Mouse (Mus musculus) forebrain, embryonic 13.5 days (tissue): ENCODE data around the gene Iqch. TPM values are rescaled to one million over a fixed set of nuclear protein-coding genes. Genes with fewer than 3 reads are reported as not detected.

Experiments
- ATAC-seq: fragments of 200-750 bp; cut with Nextera tagmentation; 2 replicates; pipeline ENCODE4 v1.8.0; 2017
- H3K27ac ChIP-seq: fragments of 300-500 bp; sonication (generic); 2 replicates; pipeline ENCODE4 v1.5.1; 2015; ENCODE audit warnings: inconsistent platforms, mild to moderate bottlenecking, moderate library complexity
- H3K27me3 ChIP-seq: fragments of 300-500 bp; sonication (generic); 2 replicates; pipeline ENCODE4 v1.6.1; 2015; ENCODE audit warnings: mild to moderate bottlenecking, inconsistent platforms
- H3K36me3 ChIP-seq: fragments of 300-500 bp; sonication (generic); 2 replicates; pipeline ENCODE4 v1.6.1; 2015; ENCODE audit warnings: mild to moderate bottlenecking, inconsistent platforms; ENCODE audit not compliant: poor library complexity, severe bottlenecking
- H3K4me1 ChIP-seq: fragments of 300-500 bp; sonication (generic); 2 replicates; pipeline ENCODE4 v1.6.1; 2015; ENCODE audit warnings: inconsistent platforms
- H3K4me2 ChIP-seq: fragments of 300-500 bp; sonication (generic); 2 replicates; pipeline ENCODE4 v1.6.1; 2015; ENCODE audit warnings: inconsistent platforms, mild to moderate bottlenecking, moderate library complexity
- H3K4me3 ChIP-seq: fragments of 300-500 bp; sonication (generic); 2 replicates; pipeline ENCODE4 v1.5.1; 2015; ENCODE audit warnings: mild to moderate bottlenecking, inconsistent platforms
- H3K9ac ChIP-seq: fragments of 300-500 bp; sonication (generic); 2 replicates; pipeline ENCODE4 v1.6.1; 2015; ENCODE audit warnings: mild to moderate bottlenecking, inconsistent platforms
- H3K9me3 ChIP-seq: fragments of 300-500 bp; sonication (generic); replicated peaks from 2 replicates; pipeline ENCODE4 v1.6.1; 2016; ENCODE audit warnings: inconsistent platforms
- WGBS: fragments of 180-500 bp; shearing (Covaris S2); methylation state at CpG from one replicate; pipeline ENCODE4 v1.1.7; 2015; 5-methylcytosine and 5-hydroxymethylcytosine counted together
- polyA plus RNA-seq: library from polyadenylated mRNA; unstranded; fragments of >200 nt; fragmentation: Nextera tagmentation; extraction: Ambion mirVana; gene quantifications from 2 replicates; pipeline ENCODE4 v1.2.1, GENCODE M21; 2015

Gene Iqch
- polyA plus RNA-seq, 1 experiment from 2014 or later = 0.06 TPM

DNA sequence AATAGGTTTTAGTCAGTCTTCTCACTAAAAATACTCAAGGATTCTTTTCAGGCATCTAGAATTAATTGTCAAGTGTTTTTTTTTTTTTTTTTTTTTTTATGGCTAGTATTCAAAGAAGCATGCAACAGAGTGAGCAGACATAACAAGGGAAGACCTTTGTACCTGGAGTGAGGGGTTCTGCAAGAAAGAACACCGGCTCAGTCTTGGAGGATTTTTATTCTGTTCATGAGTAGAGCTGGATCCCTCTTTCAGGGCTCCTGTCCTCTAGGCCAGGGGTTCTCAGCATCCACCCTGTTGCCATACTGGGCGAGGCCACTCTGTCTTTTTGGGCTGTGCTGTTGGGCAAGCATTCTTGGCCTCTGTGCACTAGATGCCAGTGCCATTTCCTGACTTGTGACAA, 7.5 kb upstream of the Iqch start:
- Histone ChIP-seq H3K27me3 (no peaks in the 10 kb centered on the region), H3K4me3 (no peak overlapping the region), H3K9me3 (no peaks in the 10 kb centered on the region), H3K36me3 (no peaks in the 10 kb centered on the region), H3K9ac (no peak overlapping the region), H3K4me1 (peaks cover 23% of the 10 kb centered on the region), H3K4me2 (no peak overlapping the region), H3K27ac (no peak overlapping the region)
- WGBS = 90% methylated on average over 2 of the region's 2 CpGs
- ATAC-seq = no peak

DNA sequence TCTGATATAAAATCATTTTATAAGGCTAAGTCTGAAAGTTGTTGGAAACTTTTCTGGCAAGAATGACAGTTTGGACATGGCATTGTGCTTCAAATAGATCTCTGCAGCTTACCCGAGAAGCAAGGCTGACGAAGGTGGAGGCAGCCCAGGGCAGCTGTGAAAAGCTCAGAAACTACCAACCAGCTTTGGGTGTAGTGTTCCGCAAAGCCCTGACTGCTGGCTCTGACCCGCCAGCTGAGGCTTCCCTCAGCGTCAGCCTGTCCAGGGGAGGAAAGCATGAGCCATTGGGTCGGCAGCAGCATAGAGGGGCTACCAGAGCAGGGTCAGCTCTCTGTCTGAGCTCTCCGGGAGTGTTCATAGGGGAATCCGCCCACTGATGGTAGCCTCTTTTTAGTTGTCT, 7.0 kb upstream of the Iqch start:
- no peaks in the 10 kb centered on the region for H3K36me3 ChIP-seq
- H3K4me2 ChIP-seq = no peak overlapping the region
- H3K9me3 ChIP-seq = no peaks in the 10 kb centered on the region
- peaks cover 24% of the 10 kb centered on the region for H3K4me1 ChIP-seq
- 65% methylated on average over 8 of the region's 8 CpGs for WGBS
- no peaks in the 10 kb centered on the region for H3K27me3 ChIP-seq
- no peak for ATAC-seq
- H3K27ac ChIP-seq = no peak overlapping the region
- no peak overlapping the region for H3K4me3 ChIP-seq
- H3K9ac ChIP-seq = no peak overlapping the region

DNA sequence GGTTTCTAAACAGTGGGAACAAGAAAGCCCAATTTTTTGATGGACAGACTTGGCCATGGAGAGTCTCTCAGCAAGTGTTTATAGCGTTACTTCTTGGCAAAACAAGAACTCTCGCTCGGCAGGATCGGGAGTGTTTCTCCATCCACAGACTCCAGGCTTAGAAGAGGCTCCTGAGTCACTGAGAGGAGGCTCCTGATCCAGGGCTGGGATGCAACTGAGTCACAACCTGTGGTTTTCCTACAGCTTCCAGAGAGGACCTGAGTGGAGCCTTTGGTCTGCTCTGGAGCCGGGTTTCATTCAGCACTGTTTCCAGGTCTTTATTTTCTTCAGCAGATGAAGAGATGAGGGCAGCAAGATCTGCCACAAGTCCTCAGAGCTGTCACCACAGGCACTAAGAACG, 5.7 kb upstream of the Iqch start:
- WGBS = 66% methylated on average over 6 of the region's 6 CpGs
- no peak for ATAC-seq
- H3K9ac ChIP-seq = no peak overlapping the region
- no peak overlapping the region for H3K27ac ChIP-seq
- H3K36me3 ChIP-seq = no peaks in the 10 kb centered on the region
- no peak overlapping the region for H3K4me2 ChIP-seq
- H3K4me1 ChIP-seq = peaks cover 31% of the 10 kb centered on the region
- no peaks in the 10 kb centered on the region for H3K27me3 ChIP-seq
- H3K4me3 ChIP-seq = no peak overlapping the region
- no peaks in the 10 kb centered on the region for H3K9me3 ChIP-seq

DNA sequence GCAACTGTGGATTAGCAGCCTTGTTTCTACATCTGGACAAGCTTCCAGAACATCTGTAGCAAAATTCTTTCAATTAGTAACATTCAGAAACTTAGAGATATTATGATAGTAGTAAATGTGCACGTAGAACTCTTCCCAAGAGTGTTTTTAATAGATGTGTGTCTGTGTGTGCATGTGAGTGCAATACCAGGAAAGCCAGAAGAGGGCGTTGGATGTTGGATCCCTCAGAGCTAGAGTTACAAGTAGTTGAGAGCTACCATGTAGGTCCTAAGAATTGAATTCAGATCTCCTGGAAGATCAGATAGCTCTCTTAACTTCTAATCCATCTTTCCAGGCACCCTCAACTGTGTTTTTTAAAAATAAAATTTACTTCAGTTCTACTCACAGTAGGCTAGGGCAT, 4.3 kb upstream of the Iqch start:
- WGBS = 74% methylated on average over 2 of the region's 2 CpGs
- Histone ChIP-seq H3K4me3 (no peak overlapping the region), H3K4me1 (peaks cover 25% of the 10 kb centered on the region), H3K27me3 (no peaks in the 10 kb centered on the region), H3K9ac (no peak overlapping the region), H3K36me3 (no peaks in the 10 kb centered on the region), H3K27ac (no peak overlapping the region), H3K9me3 (no peaks in the 10 kb centered on the region), H3K4me2 (no peak overlapping the region)
- ATAC-seq = no peak

DNA sequence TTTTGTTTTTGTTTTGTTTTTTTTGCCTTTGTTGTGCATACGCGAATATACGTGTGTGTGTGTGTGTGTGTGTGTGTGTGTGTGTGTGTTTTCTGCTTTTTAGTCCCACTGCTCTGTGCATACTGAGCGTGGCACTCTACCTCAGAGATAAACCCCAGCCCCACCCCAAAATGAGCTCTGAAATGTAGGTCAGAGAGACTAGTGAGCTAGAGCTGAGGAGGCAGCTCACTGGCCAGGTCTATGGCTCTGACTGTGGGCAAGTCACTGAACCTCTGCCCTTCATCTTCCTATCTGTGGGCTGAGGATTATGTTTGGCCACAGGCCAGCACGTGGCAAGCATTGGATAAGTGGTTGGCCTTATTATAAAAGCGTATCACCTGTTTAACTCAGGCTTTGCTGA, 1.6 kb upstream of the Iqch start:
- H3K9ac ChIP-seq = no peak overlapping the region
- H3K27ac ChIP-seq = no peak overlapping the region
- H3K9me3 ChIP-seq = no peaks in the 10 kb centered on the region
- WGBS = 63% methylated on average over 6 of the region's 6 CpGs
- no peak overlapping the region for H3K4me3 ChIP-seq
- H3K4me1 ChIP-seq = peaks cover 15% of the 10 kb centered on the region
- peaks cover 5% of the 10 kb centered on the region; the same call in 1 of the 2 replicates for H3K27me3 ChIP-seq
- peak overlapping the region; percentile 71 for H3K4me2 ChIP-seq
- no peaks in the 10 kb centered on the region for H3K36me3 ChIP-seq
- ATAC-seq = no peak

DNA sequence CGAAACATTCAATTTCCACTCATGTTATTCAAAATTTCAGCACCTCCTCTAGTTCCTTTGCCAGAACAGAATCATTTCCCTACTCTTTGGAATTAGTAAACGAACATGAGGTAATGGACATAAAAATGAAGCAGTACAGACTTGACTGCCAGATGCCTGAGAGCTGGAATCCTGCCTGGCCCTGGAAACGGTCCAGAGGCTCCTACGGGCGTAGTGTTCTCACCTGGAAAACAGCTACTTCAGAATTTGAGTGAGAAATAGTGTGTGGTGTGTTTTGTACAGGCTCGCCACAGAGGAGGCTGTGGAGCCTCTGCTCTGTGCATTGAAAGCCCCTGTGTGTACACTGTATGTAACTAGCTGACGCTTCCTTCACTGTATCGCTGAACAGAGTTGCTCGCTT, 5.6 kb downstream of the Iqch start:
- peaks cover 8% of the 10 kb centered on the region; the same call in 1 of the 2 replicates for H3K4me1 ChIP-seq
- no peak overlapping the region for H3K4me2 ChIP-seq
- H3K9me3 ChIP-seq = no peaks in the 10 kb centered on the region
- no peak overlapping the region for H3K4me3 ChIP-seq
- no peak overlapping the region for H3K9ac ChIP-seq
- no peak overlapping the region for H3K27ac ChIP-seq
- no peak for ATAC-seq
- H3K27me3 ChIP-seq = peaks cover 5% of the 10 kb centered on the region; the same call in 1 of the 2 replicates
- no peaks in the 10 kb centered on the region for H3K36me3 ChIP-seq
- 72% methylated on average over 9 of the region's 9 CpGs for WGBS

DNA sequence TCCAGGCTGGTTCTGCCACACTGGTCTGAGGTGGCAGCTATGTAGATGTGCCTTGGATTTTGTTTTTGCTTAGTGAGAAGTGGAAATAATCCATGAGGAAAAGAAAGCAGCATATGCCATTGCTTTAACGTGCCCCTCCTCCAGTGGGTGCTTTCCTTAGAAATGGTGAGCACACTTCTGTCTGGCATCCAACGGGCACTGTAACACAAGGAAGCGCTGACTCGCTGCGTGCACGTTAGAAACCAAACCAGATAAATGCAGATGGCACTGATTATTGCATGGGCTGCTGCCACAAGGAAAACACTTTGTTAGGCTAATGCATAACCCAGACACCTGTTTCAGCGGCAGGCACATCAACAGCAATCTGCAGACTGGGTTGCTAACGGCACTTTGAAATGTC, 6.6 kb downstream of the Iqch start:
- H3K4me2 ChIP-seq = no peak overlapping the region
- no peak overlapping the region for H3K27ac ChIP-seq
- no peak for ATAC-seq
- 78% methylated on average over 8 of the region's 8 CpGs for WGBS
- no peak overlapping the region for H3K9ac ChIP-seq
- no peak overlapping the region for H3K4me3 ChIP-seq
- H3K9me3 ChIP-seq = no peaks in the 10 kb centered on the region
- H3K36me3 ChIP-seq = no peaks in the 10 kb centered on the region
- peaks cover 5% of the 10 kb centered on the region; the same call in 1 of the 2 replicates for H3K27me3 ChIP-seq
- peaks cover 8% of the 10 kb centered on the region; the same call in 1 of the 2 replicates for H3K4me1 ChIP-seq

DNA sequence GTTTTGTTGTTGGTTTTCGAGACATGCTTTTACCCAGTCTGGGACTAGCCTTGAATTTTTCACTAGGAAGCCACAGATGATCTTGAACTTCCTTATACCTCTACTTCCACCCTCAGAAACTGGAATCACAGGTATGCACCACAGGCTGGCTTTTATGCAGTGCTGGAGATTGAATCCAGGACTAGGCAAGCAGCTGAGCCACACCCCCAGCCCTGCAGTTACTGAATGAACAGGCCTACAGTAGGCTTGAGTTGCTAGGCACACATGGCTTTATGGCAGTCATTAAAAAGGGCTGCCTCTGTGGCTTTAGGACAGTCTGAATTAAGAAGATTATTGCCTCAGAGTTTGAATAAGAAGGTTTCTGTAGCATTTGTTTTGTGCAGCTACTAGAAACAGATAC, 7.3 kb downstream of the Iqch start:
- Histone ChIP-seq H3K4me2 (no peak overlapping the region), H3K36me3 (no peaks in the 10 kb centered on the region), H3K27ac (no peak overlapping the region), H3K9me3 (no peaks in the 10 kb centered on the region), H3K27me3 (peaks cover 2% of the 10 kb centered on the region; the same call in 1 of the 2 replicates), H3K4me1 (peaks cover 8% of the 10 kb centered on the region; the same call in 1 of the 2 replicates), H3K9ac (no peak overlapping the region), H3K4me3 (no peak overlapping the region)
- 81% methylated on average over 1 of the region's 1 CpGs for WGBS
- no peak for ATAC-seq

DNA sequence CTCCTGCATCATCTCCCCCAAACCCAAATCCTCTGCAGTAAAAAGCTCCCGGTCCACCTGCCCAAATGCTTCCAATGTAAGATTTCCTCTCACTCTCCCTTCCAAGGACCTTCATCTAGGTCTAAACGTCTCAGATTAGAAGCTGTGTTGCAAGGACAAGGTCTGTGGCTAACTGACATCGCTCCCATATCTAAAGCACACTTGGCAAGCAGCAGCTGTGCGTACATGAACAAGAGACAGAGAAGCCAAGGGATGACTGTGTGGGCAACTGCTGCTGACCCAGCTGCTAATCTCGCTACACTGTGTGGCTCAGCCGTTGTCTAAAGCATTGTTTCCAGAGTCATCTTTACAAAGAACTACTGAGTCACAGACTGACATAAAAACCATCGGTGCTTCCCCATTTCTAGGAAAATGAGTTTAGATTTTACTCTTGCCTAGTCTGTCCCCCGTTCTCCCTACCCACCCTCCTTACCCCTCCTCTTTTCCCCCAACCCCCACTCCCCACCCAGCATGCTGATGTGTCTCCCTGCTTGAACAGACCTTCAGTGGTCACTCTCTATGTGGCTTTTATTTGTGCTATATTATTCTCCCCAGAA, 10.5 kb downstream of the Iqch start:
- no peak overlapping the region for H3K9ac ChIP-seq
- ATAC-seq = no peak
- H3K4me3 ChIP-seq = no peak overlapping the region
- no peaks in the 10 kb centered on the region for H3K9me3 ChIP-seq
- H3K4me1 ChIP-seq = peaks cover 6% of the 10 kb centered on the region; the same call in 1 of the 2 replicates
- 92% methylated on average over 8 of the region's 8 CpGs for WGBS
- no peak overlapping the region for H3K4me2 ChIP-seq
- H3K27me3 ChIP-seq = no peaks in the 10 kb centered on the region
- H3K27ac ChIP-seq = no peak overlapping the region
- no peaks in the 10 kb centered on the region for H3K36me3 ChIP-seq

DNA sequence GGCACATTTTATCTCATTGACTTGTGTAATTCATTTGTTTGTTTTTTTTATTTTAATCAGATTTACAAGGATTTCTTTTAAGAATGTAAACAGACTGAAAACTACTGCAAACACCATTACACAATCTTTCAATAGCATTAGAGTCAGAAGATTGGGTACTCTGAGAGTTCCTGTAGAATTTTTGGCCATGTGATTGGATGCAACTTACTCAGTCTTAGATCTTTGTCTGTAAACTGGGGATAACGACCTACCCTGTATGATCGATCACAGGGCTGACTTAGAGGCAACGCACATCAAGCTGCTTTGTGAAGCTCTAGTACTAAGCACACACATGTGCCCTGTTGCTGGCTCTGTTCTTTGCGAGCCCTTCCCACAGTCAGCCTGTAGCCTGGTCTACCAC, 11.7 kb downstream of the Iqch start:
- no peaks in the 10 kb centered on the region for H3K4me1 ChIP-seq
- H3K4me2 ChIP-seq = no peak overlapping the region
- no peaks in the 10 kb centered on the region; the same call in 1 of the 2 replicates for H3K9me3 ChIP-seq
- WGBS = 85% methylated on average over 4 of the region's 4 CpGs
- no peak overlapping the region for H3K9ac ChIP-seq
- ATAC-seq = no peak
- no peak overlapping the region for H3K4me3 ChIP-seq
- H3K27ac ChIP-seq = no peak overlapping the region
- H3K27me3 ChIP-seq = no peaks in the 10 kb centered on the region
- no peaks in the 10 kb centered on the region for H3K36me3 ChIP-seq

DNA sequence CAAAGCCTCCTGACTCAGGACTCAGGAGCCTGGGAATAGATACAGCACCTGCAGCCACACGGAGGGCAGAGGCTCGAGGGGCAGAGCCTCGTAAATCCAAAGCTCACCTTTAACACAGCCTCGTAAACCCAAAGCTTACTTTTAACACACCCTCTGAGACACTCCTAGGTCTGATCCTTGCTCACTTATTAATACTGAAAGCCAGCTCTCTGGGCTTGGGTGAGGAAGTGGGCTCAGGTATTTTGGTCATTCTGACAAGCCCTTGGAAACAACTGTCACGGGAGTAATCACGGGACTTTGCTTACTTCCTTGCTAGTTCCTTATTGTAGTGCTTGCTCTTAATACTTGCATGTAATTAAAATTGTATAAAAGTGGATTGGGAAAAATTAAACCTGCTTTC, 13.1 kb downstream of the Iqch start:
- 80% methylated on average over 6 of the region's 6 CpGs for WGBS
- H3K36me3 ChIP-seq = no peaks in the 10 kb centered on the region
- H3K9ac ChIP-seq = no peak overlapping the region
- no peaks in the 10 kb centered on the region for H3K4me1 ChIP-seq
- ATAC-seq = no peak
- H3K27ac ChIP-seq = no peak overlapping the region
- no peaks in the 10 kb centered on the region for H3K27me3 ChIP-seq
- no peaks in the 10 kb centered on the region; the same call in 1 of the 2 replicates for H3K9me3 ChIP-seq
- no peak overlapping the region for H3K4me2 ChIP-seq
- H3K4me3 ChIP-seq = no peak overlapping the region

DNA sequence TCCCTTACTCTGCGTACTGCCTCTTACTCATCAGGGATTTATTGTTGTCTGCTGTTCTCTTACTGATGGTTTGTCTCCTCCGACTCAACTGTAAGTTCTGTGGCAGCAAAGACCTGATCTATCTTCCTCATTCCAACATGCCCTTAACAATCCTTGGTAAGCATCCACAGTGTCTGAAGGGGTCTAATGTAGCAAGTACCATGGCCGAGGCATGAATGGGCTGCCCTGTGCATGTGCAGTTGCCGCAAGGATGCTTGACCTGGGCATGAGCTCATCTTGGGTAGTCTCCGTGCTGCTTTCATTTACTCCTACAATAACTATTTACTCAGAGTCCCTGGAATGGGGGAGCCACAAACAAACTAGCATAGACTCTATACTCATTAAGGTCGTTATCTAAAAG, 17.0 kb downstream of the Iqch start:
- Histone ChIP-seq H3K4me3 (no peak overlapping the region), H3K4me2 (no peak overlapping the region), H3K9ac (no peak overlapping the region), H3K4me1 (no peaks in the 10 kb centered on the region), H3K27ac (no peak overlapping the region), H3K36me3 (no peaks in the 10 kb centered on the region), H3K9me3 (no peaks in the 10 kb centered on the region; the same call in 1 of the 2 replicates), H3K27me3 (no peaks in the 10 kb centered on the region)
- ATAC-seq = no peak
- WGBS = 92% methylated on average over 6 of the region's 6 CpGs

DNA sequence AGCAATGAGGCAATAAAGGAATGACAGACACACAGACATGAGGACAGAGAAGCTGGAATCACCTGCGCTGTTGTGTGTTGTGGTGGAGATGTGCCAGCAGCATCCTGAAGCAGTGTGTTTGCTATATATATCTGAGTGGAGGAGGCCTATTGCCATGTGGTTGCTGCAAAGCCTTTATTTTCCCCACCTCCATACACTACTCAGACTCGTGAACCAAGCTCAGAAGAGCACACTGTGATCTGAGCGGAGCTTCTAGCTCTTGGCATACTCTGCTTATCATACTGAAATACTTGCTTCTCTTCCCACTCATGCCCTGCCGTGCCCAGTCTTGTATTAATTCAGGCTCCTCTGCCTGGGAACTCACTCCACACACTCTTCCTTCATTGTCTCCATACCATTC, 20.5 kb downstream of the Iqch start:
- no peak overlapping the region for H3K4me2 ChIP-seq
- H3K4me1 ChIP-seq = no peaks in the 10 kb centered on the region
- H3K4me3 ChIP-seq = no peak overlapping the region

More for the DNA sequence above, 20.5 kb downstream of the Iqch start:
- no peaks in the 10 kb centered on the region for H3K36me3 ChIP-seq
- peaks cover 14% of the 10 kb centered on the region for H3K27me3 ChIP-seq
- no peak overlapping the region for H3K27ac ChIP-seq
- H3K9me3 ChIP-seq = no peaks in the 10 kb centered on the region; the same call in 1 of the 2 replicates
- H3K9ac ChIP-seq = no peak overlapping the region
- ATAC-seq = no peak
- 83% methylated on average over 4 of the region's 4 CpGs for WGBS
